Mouse (Mus musculus) gonadal fat pad, adult 2 months (tissue): ENCODE data around the gene Mrpl48. TPM values are rescaled to one million over a fixed set of nuclear protein-coding genes. Genes with fewer than 3 reads are reported as not detected.

Experiments
- DNase-seq: peaks from one replicate; pipeline ENCODE4 v3.0.0-alpha.2; 2012; ENCODE audit warnings: low read depth
- polyA plus RNA-seq: library from polyadenylated mRNA; depleted of rRNA; stranded (reverse); fragments of >200 nt; gene quantifications from 2 replicates; pipeline ENCODE4 v1.2.3, GENCODE M21; 2012; rRNA removed

Gene Mrpl48
- polyA plus RNA-seq: 18.6 and 24.7 TPM in 2 replicates

DNA sequence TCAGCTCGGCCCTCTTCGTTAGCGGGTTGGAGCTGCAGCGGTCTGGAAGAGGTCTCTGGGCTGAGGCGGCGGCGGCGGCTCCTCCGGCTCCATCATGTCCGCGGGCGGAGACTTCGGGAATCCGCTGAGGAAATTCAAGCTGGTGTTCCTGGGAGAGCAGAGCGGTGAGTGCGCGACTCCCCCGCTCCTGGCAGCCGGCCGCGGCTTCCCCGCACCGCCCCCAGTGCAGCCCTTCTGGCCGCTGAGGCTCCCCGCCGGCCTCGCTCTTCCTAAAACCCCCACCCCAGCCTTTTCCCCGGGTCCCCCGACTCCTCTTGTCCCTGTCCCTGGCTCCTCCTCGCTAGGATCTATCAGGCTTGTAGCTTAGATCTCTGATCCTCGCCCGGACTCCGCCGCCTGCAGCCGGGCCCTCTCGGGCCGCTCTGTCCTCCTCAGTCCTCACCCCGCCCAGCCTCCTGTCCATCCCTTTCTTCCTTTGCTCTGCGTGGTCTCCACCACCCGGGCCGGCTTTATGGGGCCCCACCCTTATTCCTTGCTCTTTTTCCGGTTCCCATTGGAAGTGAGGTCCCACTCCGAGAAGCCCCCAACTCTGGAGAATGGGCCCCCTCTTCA is at the start of gene Mrpl48:
TSS of gene Mrpl48 (minus strand) at position 172 of the 612 bp plus-strand sequence.
- no peak for DNase-seq

DNA sequence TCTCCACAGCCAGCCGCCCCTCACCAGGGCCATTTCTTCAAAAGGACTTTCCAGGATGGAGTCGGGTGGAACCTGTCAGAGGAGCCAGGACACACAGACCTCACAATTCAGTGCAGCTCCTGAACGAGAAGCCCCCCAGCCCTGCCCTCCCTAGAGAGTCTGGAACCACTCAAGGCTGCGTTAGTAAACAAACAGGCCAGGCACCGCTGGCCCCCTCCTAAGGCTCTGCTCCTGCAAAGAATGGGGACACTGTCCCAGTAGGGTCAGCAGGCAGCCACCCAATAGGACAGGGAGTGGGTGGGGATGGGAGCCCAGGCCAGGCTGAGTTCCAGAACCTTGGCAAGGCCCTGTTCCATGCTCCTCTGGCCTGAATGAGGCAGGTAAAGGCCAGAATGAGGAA is 48.6 kb upstream of the Mrpl48 start:
- DNase-seq: no peak

GRCm38 (mm10) chr7:100654441-100654840 is 46.3 kb upstream of the Mrpl48 start:
- DNase-seq: no peak

- DNase-seq: no peak
Measured at GRCm38 (mm10) chr7:100653480-100654266, 45.6 kb upstream of the Mrpl48 start.

- DNase-seq: no peak
Measured at GRCm38 (mm10) chr7:100651011-100651410, 42.9 kb upstream of the Mrpl48 start.

GRCm38 (mm10) chr7:100650421-100650820 is 42.3 kb upstream of the Mrpl48 start:
- DNase-seq: no peak

GRCm38 (mm10) chr7:100649826-100650225 is 41.7 kb upstream of the Mrpl48 start:
- DNase-seq: no peak

- DNase-seq: no peak
Measured at GRCm38 (mm10) chr7:100649095-100649494, 41.0 kb upstream of the Mrpl48 start.

GRCm38 (mm10) chr7:100645147-100645546 is 37.0 kb upstream of the Mrpl48 start:
- DNase-seq: no peak

DNA sequence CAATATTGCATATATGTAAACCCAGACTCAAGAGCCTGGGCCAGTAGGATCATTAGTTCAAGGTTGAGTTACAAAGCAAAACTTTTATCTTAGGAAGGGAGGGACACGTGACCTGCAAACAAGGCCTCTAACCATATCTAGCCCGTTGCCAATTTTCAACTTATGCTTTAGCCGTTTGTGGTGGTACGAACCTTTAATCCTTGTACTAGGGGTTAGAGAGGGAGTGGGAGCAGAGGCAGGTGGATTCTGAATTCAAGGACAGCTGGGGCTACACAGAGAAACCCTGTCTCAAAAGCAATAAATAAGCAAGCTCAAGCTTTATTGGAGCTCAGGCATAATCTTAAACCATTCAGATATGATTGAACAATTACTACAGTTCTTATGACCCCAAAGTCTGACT is 34.3 kb upstream of the Mrpl48 start:
- no peak for DNase-seq

DNA sequence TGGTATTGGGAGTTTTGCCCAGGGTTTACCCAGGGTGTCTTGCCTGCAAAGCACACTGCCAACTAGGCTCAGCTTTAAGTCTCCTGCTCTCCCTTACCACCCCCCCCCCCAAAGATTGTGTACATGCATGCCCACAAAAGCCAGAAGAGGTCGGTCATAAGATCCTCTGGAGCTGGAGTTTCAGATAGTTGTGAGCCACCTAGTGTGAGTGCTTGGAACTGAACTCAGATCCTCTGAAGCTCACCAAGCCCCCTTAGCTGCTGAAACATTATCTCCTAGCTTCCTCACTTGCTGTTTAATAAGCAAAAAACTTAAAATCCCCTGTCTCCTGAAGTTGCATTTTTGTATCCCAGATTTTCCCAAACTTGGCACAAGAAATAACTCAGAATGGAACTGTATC is 29.6 kb upstream of the Mrpl48 start:
- DNase-seq: no peak

GRCm38 (mm10) chr7:100624538-100624937 is 16.4 kb upstream of the Mrpl48 start:
- no peak for DNase-seq

GRCm38 (mm10) chr7:100622277-100622676 is 14.2 kb upstream of the Mrpl48 start:
- DNase-seq: no peak

- no peak for DNase-seq
Measured at GRCm38 (mm10) chr7:100616121-100616857, 8.2 kb upstream of the Mrpl48 start.

DNA sequence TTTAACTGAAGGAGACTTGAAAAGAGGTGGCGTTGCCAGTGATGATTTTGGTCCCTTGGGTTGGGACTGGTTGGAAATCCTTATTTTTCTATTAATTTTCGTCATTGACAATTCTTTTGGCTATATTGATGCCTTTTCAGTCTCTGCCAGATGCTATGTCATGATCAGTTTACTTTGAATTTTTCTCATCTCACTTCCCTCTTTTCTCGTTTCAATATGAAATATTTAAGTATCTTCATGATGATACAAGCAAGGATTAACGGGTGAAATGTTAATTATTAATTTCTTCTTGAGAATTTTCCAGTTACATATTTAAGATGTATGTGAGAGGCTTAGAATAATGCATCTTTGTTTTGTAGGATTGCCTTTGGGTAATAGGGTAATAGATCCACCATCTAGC is 809 bp upstream of the Mrpl48 start:
- DNase-seq: no peak

DNA sequence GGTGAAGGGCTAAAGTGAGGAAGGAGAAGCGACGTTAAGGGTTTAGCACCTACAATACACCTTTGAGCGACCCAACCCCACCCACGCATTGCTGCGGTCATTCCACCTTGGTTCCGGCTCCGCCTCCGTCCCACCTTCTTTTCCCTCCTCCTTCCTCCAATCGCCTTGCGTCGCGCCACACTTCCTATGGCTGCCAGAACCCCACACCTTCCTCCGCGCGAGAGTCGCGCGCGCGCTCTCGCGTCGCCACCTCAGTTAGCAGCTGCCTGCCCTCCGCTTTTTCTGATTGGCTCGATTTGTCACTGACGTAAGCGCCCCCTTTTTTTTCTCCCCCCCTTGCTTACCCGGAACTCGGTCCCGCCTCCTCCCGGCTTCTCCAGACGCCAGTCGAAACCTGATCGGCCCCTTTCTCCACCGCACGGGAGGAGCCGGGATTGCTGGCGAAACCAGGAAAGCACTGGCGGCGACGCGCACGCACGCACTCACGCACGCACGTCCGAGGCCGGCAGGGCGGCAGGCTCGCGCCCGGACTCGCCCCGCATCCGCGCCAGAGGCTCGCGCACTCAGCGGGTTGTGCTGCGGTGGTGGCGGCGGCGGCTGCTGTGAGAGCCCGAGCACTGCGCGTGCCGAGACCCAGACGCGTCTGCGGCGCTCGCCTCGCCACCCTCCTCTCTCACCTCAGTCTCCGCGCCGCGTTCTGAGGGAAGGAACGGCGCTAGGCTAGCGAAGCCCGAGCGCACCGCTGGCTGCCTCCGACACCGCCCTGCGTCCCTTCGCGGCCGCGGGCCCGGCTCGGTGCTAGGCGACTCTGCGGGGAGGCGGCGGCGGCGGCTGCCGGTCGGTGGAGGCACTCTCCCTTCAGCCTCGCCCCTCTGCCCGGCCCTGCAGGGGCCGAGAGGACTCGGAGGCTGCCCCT is 629 bp downstream of the Mrpl48 start, which contains the start of gene Rab6a:
TSS of gene Rab6a (plus strand) at position 197 of the 916 bp plus-strand sequence.
- DNase-seq: peak; percentile 96

GRCm38 (mm10) chr7:100600211-100600610 is 7.9 kb downstream of the Mrpl48 start:
- DNase-seq: no peak

DNA sequence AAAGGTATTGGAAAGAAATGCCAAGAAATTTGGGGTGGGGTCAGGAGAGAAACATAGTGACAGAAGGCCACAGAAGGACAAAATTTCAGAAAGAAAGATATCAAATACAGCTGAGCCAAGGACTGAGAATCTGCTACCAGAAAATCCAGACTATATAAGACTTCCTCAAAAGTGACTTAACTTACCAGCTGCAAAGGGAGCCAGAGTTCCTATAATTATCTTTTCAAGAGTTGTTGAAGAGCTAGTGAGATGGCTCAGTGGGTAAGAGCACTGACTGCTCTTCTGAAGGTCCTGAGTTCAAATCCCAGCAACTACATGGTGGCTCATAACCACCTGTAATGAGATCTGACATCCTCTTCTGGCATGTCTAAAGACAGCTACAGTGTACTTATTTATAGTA is 14.8 kb downstream of the Mrpl48 start:
- DNase-seq: no peak

DNA sequence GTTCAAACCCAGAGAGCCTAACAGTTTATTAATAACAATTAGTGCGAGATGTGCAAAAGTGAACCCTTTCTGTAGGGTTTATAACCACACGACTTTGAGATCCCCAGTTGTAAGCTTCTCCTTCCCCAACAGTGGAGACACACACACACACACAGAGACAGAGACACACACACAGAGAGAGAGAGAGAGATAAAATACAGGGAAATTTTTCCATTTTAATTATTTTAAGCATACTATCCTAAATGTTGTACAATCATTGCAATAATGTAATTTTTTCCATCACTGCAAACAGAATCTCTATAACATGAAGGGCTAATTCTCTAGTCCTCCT is 16.6 kb downstream of the Mrpl48 start:
- no peak for DNase-seq

GRCm38 (mm10) chr7:100590845-100591521 is 17.1 kb downstream of the Mrpl48 start:
- peak; percentile 70 for DNase-seq

DNA sequence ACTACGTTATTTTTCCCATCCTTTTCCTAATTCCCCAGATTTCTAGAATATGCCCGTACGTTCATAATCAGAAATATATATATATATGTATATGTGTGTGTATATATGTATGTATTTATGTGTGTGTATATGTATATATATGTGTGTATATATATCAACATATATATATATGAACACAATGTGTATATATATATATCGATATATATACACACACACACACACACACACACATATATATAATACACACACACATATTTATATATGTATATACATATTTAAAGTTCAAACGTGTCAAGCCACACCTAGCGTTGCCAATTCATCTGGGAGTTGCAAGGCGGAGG is 17.6 kb downstream of the Mrpl48 start:
- no peak for DNase-seq
